Mouse (Mus musculus) liver, postnatal 0 days (tissue): ENCODE results near the gene Hoxa3.

ENCODE experiments used
- CTCF ChIP-seq: sonication (generic); IDR thresholded peaks from 2 replicates; pipeline ENCODE4 v1.5.1; 2016; ENCODE audit warnings: antibody characterized with exemption, low read depth
- EP300 ChIP-seq: IDR thresholded peaks from 2 replicates; pipeline ENCODE4 v1.6.1; 2016; ENCODE audit warnings: antibody characterized with exemption, low read depth, mild to moderate bottlenecking

- TF ChIP-seq CTCF (no peak), EP300 (no peak)
Measured at GRCm38 (mm10) chr6:52209685-52210046, 3.5 kb downstream of the Hoxa3 start.
